11 mouse cellular contexts compared by ENCODE assay signal in genomic region chr2:153134237-153134636, GRCm38 (mm10). TPM values are rescaled to one million over a fixed set of nuclear protein-coding genes. Genes with fewer than 3 reads are reported as not detected.
A peak's percentile ranks its signal among the peaks of the same experiment; 100 is the strongest.
DNase-seq lines count a peak whose midpoint lies in the region; ATAC-seq and TF ChIP-seq lines count a peak whose summit lies in the region.
"Had no signal": no experiment of that assay in that cellular context is flagged by ENCODE, and none has a peak within 500 bp of the region (broad histone marks: within the 10 kb centered on the region; RNA-seq: fewer than 3 reads in every experiment).

No protein-coding gene starts in this region.

- H3K36me3 ChIP-seq in kidney, postnatal 0 days (ENCODE audit: insufficient read depth, low read length): no peaks in the 10 kb centered on the region
- H3K36me3 ChIP-seq in intestine, embryonic 15.5 days: no peaks in the 10 kb centered on the region
- H3K36me3 ChIP-seq: neural tube, embryonic 12.5 days had no signal

- H3K9me3 ChIP-seq in kidney, postnatal 0 days (replicated peaks; ENCODE audit: low read length): no peaks in the 10 kb centered on the region
- H3K9me3 ChIP-seq in intestine, embryonic 15.5 days: no peaks in the 10 kb centered on the region
- H3K9me3 ChIP-seq: neural tube, embryonic 12.5 days had no signal

- 31% methylated on average over 5 of the region's 5 CpGs for WGBS in kidney, postnatal 0 days
- WGBS in intestine, embryonic 15.5 days: 34% methylated on average over 5 of the region's 5 CpGs

- H3K4me3 ChIP-seq in kidney, postnatal 0 days (replicated peaks; ENCODE audit: low read depth, low read length): no peak overlapping the region
- H3K4me3 ChIP-seq in intestine, embryonic 15.5 days (replicated peaks): no peak overlapping the region
- H3K4me3 ChIP-seq: heart, adult 2 months; neural tube, embryonic 12.5 days had no signal

- H3K4me2 ChIP-seq in kidney, postnatal 0 days (ENCODE audit: low read length): no peak overlapping the region
- H3K4me2 ChIP-seq in intestine, embryonic 15.5 days (replicated peaks): no peak overlapping the region
- H3K4me2 ChIP-seq: neural tube, embryonic 12.5 days had no signal

- peak; percentile 54; the same call in 1 of the 2 replicates for ATAC-seq in kidney, postnatal 0 days (replicated peaks; ENCODE audit: low FRiP score, low read depth)
- no peak for ATAC-seq in Patski
- ATAC-seq in intestine, embryonic 15.5 days: 0 out of 2 replicates have a peak, but pooled peaks have one; percentile 56

- DNase-seq in kidney, postnatal 0 days (ENCODE audit: low spot score): peak; percentile 53
- DNase-seq in kidney, adult 18-20 months: no peak
- peak; percentile 63 for DNase-seq in A20 (ENCODE audit: low read depth, low spot score)
- no peak for DNase-seq in Patski (ENCODE audit: low read depth, low spot score)
- DNase-seq in layer of hippocampus, adult 11-12 months (ENCODE audit: low spot score): no peak
- DNase-seq in layer of hippocampus, adult 9-11 months: no peak
- DNase-seq in thymus, postnatal 25 days: no peak
- DNase-seq: heart, adult 2 months; right cerebral cortex, postnatal 4 days had no signal

- CTCF ChIA-PET in Patski (lab: Charles Lee): interaction anchor here (0.8 to 1.7 kb wide), 5 partner anchors 8 to 43 kb away, joined by 3 to 10 read pairs (median 4); no protein-coding TSS in a partner anchor

- no peak overlapping the region for H3K9ac ChIP-seq in kidney, postnatal 0 days (ENCODE audit: low read depth, low read length)
- no peak overlapping the region for H3K9ac ChIP-seq in intestine, embryonic 15.5 days
- H3K9ac ChIP-seq: neural tube, embryonic 12.5 days had no signal

- peak; percentile 51; the same call in 1 of the 2 replicates for TF ChIP-seq CTCF in kidney, postnatal 0 days (IDR thresholded peaks at IDR 0.05; ENCODE audit: low read depth)
- TF ChIP-seq CTCF in Patski (IDR thresholded peaks at IDR 0.05): peak; percentile 43

- no peaks in the 10 kb centered on the region for H3K4me1 ChIP-seq in kidney, postnatal 0 days (replicated peaks; ENCODE audit: insufficient read depth, low read length)
- H3K4me1 ChIP-seq in intestine, embryonic 15.5 days (replicated peaks): no peaks in the 10 kb centered on the region
- H3K4me1 ChIP-seq: neural tube, embryonic 12.5 days had no signal

- in situ Hi-C loops in Patski (cut with MboI; ENCODE audit: low pct_unique_long_range_greater_than_20kb): no loop called here

- H3K27me3 ChIP-seq in kidney, postnatal 0 days (ENCODE audit: insufficient read depth, low read length): no peaks in the 10 kb centered on the region
- no peaks in the 10 kb centered on the region for H3K27me3 ChIP-seq in Patski
- no peaks in the 10 kb centered on the region for H3K27me3 ChIP-seq in intestine, embryonic 15.5 days (replicated peaks)
- H3K27me3 ChIP-seq: neural tube, embryonic 12.5 days had no signal

- POLR2A ChIA-PET in Patski (lab: Charles Lee): no interaction called here

- no peak overlapping the region for H3K27ac ChIP-seq in kidney, postnatal 0 days
- H3K27ac ChIP-seq in intestine, embryonic 15.5 days: no peak overlapping the region
- H3K27ac ChIP-seq: heart, adult 2 months; neural tube, embryonic 12.5 days had no signal

RNA-seq across cellular contexts. Expression of gene Hck, which starts 26.0 kb away (rescaled TPM):
- polyA plus RNA-seq in kidney, postnatal 0 days (2015; fragmentation: Nextera tagmentation; extraction: Ambion mirVana): 3.6 and 4.3 TPM in 2 replicates
- 1.3 TPM for polyA plus RNA-seq in Patski (2021)
- polyA plus RNA-seq in intestine, embryonic 15.5 days (2015; fragmentation: Nextera tagmentation; extraction: Ambion mirVana): 5.7 and 6.2 TPM in 2 replicates

RNA-seq across cellular contexts. Expression of gene Tm9sf4, which starts 26.9 kb away (rescaled TPM):
- polyA plus RNA-seq in kidney, postnatal 0 days (2015; fragmentation: Nextera tagmentation; extraction: Ambion mirVana): 68.1 and 74.5 TPM in 2 replicates
- 95.3 TPM for polyA plus RNA-seq in Patski (2021)
- 82.5 and 84.9 TPM in 2 replicates for polyA plus RNA-seq in intestine, embryonic 15.5 days (2015; fragmentation: Nextera tagmentation; extraction: Ambion mirVana)

Comparison
In these comparisons a context has a peak if more than half of its experiments do, and no peak if none do; other contexts are left out.
1. DNase-seq: peak in kidney, postnatal 0 days (single experiment) and A20 (single experiment); none in kidney, adult 18-20 months (single experiment), Patski (single experiment), layer of hippocampus, adult 11-12 months (single experiment), layer of hippocampus, adult 9-11 months (single experiment) and thymus, postnatal 25 days (single experiment).